Mouse (Mus musculus) adrenal gland (tissue): ENCODE results near the gene Xylb.

Experiments
- intact Hi-C: fragments of 180-260 bp; cut with DNase I; formaldehyde crosslinking; loops from one replicate; pipeline ENCODE4 v1.15.1; 2025

The Xylb gene

DNA sequence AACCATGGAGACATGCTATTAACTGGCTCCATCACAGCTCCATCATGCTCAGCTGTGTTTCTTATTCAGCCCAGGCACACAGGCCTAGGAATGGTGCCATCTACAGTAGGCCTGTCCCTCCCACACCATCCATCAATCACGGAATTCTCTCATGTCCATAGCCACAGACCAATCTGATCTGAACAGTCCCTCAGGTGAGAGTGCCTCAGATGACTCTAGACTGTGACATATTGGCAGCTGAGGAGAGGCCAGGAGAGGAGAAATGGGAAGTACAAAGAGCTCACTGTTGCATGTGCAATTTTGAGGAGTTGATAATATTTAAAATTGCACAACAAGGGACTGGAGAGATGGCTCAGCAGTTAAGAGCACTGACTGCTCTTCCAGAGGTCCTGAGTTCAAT lies 37.6 kb downstream of the Xylb start:
- intact Hi-C loops, result no loop called here

DNA sequence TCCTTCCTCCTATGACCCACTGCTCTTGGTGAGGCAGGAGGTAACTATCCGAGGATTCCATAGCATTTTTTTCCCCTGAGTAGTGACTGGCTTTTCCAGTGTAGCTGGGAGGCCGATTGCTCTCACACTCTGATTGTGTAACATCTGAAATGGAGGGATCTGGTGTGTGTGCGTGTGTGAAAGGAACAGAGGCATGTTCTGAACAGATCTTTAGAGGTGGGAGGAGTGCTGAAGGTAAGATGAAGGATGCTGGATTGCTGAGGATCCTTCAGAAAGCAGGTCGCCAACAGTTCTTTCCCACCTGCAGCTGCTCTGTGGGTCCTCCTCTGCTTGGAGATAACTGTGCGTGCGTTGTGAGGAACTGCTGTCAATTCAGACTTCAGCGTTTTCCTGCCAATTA lies 44.2 kb downstream of the Xylb start:
- intact Hi-C loops, result loop anchor here (5.0 kb wide), 1 partner anchor 44 kb away; the partner anchor contains the start of gene Xylb

DNA sequence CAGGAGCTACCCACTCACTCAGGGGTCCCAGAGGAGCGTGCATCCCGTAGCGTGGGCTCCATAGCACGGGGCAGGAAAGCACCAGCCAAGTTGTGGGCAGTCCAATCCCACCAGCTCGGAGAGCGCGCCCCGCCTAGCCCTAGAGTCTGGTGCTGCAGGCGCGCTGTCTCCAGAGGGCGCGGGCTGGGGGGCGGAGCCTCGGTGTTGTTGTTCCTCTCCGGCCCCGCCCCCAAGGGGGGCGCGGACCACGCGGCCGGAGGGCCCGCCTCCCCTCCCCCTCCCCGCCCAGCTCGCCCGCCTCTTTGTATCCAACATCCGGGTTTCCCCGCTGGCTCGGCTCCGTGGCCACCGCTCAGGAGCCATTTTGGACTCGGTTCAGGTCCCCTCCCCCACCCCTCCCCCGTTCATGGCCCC lies 44.6 kb downstream of the Xylb start, which contains the start of gene Acvr2b:
Acvr2b (plus strand) TSS at position 318 of the 414 bp plus-strand sequence.
- intact Hi-C loops, result loop anchor here (5.0 kb wide), 1 partner anchor 45 kb away; the partner anchor contains the start of gene Xylb

DNA sequence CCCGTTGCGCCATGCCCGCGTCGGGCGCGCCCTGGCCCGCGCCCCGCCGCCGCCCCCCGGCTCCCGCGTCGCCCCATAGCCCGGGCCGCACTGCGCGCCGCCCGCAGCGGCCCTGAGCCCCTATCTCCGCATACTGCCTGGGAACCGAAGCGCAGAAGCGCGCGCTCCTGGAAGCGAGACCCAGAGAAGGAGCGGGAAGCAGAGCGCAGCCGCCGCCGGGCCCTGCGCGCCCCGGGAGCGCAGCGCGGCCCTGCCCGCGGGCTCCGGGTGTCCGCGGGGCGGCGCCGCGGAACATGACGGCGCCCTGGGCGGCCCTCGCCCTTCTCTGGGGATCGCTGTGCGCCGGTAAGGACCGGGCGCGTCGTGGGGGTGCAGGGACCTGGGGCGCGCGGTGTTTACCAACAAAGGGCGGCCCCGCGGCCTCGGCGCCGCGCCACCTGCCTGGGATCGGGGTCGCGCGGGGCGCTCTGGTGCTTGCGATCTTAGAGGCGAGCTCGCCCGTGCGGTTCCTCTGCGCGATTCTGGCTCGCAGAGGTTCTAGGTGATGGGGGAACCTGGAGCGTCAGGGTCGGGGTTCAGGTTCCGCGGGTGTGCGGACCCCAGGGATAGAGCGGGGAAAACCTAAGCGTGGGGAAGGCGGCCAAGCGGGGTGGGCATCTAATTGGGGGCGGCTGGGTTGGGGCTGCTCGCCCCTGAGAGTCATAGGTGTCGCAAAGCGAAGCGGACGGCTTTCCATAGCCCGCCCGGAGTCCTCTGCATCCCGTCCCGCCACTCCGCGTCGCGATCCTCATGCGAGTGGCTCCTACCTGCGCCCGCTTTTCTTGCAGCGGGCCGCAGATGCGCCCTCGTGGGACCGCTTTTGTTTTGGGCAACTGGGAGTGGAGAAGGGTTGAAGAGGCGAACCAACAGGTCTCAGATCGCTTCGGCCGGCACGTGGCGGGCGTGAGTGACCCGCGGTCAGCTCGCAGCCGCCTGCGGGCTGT lies 45.4 kb downstream of the Xylb start:
- intact Hi-C loops, result loop anchor here (5.0 kb wide), 1 partner anchor 45 kb away; the partner anchor contains the start of gene Xylb

DNA sequence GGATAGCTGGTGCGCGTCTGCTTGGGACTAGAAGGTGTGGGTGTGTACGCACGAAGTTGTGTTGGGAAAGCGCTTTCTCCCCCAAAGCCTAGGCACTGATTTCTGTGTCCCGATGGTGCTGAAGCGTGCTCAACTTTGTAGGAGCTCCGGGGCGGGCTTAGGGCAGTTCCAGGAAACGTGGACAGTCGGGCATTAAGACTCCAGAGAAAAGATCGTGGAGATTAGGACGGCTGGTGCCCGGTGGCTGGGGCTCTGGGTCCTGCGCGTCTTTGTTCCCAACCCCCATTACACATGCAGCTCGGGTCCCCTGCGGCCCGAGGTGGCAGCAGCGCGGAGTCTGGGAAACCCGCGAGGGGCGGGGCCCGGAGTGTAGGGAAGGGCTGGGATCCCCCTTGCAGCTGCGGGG lies 46.1 kb downstream of the Xylb start:
- intact Hi-C loops, result loop anchor here (5.0 kb wide), 1 partner anchor 46 kb away; the partner anchor contains the start of gene Xylb

DNA sequence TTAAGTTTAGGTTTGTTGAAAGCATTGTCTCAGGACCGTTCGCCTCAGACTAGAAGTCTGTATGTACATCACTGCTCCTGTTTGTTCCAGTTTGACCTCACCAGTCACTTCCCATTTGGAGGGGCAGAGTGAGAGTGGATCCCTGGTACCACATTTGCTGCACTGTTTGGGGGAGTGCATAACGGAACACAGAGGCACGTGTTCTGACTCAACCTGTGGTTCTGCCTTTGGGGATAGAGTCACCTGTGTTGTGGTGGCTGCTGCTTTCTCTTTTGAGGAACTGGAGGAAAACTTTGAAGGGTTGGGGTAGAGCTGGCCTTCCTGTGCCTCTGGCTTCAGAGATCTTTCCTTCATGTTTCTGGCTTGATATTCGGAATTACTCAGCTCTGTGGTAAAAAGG lies 46.9 kb downstream of the Xylb start:
- intact Hi-C loops, result loop anchor here (5.0 kb wide), 1 partner anchor 47 kb away; the partner anchor contains the start of gene Xylb

DNA sequence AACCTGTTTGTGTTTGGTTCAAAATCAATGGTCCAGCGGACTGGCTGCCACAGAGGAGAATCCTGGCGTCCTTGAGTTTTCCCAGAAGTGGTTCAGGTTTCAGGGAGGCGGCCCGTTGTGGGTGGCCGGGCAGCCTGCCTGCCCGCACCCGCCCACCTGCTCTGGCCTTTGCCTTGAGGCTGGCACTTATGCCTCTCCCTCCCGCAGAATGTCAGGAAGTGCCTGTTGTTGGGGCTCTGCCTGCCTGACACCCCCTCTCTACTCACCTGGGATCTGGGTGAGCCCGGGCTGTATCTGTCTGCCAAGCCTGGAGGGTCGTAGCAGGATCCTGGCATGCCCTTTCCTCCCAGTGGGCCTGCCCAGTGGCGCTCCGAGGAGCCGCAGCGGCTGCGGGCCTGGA lies 50.7 kb downstream of the Xylb start:
- intact Hi-C loops, result no loop called here

DNA sequence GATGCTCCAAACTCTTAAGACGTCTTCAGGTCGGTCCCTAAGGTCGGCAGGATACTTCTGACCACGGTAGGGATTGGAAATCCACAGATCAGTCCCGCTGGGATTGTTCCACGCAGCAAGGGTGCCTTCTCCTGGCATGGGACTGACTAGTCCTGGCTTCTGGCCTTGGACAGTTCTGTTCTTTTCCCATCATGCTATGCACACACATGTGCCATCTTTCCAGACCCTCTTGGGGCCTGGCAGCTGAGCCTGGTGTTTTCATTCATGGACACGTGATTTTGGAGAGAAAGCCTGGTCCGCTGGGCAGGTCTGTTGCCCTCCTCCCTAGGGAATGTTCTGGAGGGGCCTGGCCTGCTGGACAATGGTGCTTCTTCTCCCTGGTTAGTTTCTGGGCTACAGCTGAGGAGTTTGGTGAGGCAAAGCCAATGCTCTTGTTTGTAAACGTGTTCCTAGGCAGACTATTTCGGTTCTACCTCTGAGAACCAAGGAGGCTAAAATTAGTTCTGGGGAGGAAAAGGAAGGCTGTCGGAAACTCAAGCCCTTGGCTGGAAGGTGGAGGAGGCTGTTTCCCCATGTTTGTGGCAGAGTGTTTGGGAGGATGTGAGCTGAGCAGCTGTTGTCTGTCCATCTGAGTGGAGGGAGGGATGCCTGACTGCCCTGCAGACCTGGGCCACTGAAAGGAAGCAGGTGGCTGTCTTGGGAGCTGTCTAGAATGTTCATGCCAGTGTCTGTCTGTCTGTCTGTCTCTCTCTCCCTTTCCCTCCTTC lies 51.9 kb downstream of the Xylb start:
- intact Hi-C loops, result no loop called here

DNA sequence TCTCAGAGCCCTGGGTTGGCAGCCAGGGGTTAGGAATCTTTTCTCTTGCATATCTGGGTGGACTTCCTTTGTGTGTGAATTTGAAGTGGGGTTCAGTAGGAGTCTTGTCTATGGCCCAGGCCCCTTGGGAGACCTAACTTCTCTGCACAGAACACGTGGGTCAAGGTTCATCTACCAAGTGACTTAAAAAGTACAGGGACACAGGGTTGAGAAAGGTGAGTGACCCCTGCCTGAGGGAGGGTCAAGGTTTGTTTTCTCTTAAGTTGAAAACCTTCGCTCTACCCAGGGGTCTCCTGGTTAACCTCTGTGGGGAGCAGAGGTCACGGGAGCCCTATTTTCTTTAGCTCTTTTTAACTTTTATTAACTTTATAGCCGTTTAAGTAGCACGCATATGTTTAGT lies 52.7 kb downstream of the Xylb start:
- intact Hi-C loops, result no loop called here

DNA sequence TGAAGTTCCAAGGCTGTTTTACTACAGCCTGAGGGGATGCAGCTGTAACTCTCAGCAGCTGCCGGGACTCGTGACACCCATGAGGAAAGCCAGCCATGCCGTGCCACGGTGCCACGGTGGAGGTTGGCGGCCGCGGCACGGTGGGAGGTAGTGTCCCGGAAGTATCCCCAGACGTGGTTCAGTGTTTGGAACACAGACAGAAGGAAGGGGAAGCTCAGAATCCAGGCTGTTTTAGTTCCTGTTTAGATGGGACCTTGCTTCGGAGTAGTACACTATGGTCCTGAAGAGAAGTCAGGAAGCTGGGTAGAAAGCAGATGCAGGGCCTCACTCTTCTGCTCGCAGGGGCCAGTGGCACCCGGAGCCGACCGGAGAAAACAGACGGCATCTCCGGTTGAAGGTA lies 60.8 kb downstream of the Xylb start:
- intact Hi-C loops, result no loop called here

DNA sequence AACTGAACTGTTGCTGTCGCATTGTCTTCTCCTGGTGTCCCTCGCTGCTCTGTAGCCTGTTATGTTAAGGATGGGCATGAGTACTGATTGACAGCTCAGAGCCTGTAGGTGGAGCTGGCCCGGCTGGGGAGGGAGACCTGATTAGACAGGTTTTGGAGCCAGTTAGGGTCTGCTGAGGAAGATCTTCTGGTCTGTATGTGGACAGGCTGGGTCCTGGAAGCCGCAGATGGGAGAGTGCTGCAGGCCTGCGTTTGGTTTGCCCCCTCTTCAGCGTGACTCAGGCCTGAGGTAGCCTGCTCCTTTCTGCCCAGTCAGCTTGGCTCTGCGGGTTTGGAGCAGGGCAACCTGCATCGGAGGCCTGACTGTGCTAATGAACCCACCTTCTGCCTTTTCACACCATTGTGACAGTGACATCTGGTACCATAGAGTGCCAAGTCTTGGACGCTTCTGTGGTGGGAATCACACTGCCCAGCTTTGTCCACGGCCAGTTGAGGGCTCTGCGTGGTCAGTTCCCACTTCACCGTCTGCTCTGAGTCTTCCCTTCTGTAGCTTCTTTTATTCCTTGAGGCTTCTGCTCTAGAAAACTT lies 62.8 kb downstream of the Xylb start:
- intact Hi-C loops, result no loop called here

DNA sequence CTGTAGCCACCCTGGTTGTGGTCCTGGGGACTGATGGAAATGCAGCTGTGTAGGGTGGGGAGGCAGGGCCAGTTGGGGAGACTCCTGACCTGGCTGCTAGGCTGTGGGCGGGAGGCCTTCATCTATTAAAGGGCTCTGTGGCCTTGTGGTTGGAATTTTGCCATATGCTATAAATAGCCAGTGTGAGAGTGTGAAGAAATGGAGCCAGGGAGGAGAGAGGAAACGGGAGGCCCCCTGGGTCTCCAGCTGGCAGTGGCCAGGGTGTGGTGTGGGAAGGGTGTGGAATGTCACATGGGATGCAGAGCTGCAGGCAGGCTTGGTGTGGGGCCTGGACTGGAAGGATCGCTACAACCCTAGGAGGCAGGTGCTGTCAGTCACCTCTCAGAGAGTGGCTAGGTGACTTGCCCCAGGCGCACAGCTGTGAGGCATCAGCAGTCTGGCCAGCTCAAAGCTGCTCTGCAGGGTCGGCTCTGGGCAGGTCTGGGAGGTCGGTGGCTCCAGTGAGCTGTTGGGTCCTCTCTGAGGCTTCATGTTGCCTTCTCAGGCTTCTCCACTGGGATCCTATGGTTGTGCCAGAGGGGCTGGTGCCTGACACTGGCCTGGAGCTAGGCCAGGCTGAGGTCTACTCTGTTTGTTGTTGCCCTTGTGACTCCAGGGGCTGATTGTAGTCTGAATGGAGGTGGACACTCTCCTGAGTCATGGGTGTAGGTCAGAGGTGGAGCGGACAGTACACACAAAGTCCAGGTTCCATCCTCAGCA lies 68.2 kb downstream of the Xylb start:
- intact Hi-C loops, result no loop called here

DNA sequence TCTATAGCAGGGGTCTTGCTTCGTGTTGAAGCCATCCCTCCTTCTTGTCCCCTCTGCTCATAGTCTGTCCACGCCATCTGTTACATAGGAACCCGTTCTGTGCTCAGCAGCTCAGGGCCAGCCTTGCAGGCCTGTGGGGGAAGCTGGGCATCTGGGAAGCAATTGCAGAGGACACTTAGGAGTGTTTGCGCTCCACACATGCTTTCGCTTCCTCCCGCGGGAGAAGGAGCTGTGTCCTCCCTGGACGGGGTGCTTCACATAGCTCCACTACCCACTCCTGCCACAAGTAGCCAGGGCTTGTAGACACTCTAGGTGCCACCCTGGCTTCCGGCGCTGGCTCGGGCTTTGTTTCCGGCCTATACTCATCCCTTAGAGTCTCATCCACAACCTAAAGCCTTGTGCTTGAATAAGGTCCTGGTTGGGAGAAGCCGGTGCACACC lies 68.8 kb downstream of the Xylb start:
- intact Hi-C loops, result no loop called here

DNA sequence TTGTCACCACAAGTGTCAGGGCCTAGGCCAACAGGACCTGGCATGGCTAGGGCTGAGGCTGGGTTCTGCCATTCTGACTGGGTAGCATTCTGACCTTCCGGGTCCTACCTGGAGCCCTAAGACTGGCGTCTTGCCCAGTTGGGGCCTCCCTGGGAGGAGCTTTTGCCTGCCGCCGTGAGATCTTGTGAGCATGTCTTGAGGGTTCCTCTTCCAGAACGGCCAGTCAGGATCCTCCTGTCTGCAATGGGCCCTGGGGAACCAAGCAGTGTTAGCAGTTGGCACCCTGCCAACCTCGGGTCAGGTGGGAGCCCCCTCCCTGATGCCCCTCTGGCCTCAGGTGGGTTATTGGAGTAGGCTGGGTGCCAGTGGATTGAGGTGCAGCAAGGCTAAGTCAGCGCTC lies 69.3 kb downstream of the Xylb start:
- intact Hi-C loops, result no loop called here

DNA sequence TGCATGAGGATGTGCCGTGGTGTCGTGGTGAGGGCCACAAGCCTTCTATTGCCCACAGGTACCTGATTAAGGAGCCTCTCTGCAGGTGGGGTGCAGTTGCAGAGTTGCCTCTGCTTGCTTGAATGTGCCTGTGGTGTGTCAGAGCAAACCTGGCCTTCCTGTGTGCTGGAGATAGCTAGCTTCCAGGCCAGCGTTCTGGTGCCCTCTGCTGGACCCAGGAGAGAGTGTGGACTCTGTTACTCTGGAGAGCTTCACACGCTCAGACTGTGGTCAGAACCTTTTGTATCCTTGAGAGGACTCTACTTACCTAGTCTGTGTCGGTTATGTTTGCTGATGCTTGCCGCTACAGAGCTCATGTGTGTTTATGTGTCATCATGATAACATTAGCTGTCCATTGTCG lies 73.1 kb downstream of the Xylb start:
- intact Hi-C loops, result loop anchor here (2.0 to 10.0 kb wide), 2 partner anchors 74 to 276 kb away; partner anchors contain the start of genes Acaa1b, Gm47289 and Xylb

DNA sequence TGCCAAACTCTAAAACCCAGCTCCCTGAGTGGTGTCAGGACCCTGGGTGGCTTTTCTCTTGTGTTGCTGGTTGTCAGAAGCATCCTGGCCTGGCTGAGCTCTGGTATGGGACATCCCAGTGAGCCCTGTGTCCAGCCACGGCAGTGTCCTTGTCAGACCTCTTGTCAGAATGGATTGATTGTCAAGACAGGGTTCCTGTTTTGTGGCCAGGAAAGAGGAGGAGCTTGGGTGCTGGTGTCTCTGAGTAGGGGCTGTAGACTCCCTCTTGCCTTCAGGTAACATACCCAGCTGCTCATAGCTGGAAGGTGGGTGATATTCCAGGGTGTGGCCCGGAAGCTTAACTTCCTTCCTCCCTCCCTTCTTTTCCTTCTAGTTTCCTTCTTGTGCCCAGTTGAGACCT lies 78.7 kb downstream of the Xylb start:
- intact Hi-C loops, result loop anchor here (10.0 kb wide), 1 partner anchor 281 kb away; the partner anchor contains the start of genes Acaa1b and Gm47289

DNA sequence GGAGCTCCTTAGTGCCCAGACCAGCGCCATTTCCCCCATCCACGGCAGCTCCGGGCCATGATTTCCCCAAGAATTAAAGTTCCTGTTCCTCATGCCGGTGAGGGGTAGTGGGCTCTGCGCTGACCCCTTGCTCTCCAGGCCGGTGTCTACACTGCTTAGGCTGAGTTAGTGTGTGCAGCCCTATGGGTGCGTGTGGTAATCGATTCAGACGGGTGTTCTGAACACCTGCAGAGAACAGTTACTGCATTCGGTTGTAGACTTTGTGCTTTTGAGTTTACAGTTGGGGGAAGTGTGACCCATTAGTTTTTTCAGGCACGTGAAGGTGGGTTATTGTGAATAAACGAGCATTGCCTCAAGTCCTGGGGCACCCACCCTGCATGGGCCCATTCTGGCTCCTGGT lies 80.9 kb downstream of the Xylb start:
- intact Hi-C loops, result loop anchor here (10.0 kb wide), 1 partner anchor 283 kb away; the partner anchor contains the start of genes Acaa1b and Gm47289

DNA sequence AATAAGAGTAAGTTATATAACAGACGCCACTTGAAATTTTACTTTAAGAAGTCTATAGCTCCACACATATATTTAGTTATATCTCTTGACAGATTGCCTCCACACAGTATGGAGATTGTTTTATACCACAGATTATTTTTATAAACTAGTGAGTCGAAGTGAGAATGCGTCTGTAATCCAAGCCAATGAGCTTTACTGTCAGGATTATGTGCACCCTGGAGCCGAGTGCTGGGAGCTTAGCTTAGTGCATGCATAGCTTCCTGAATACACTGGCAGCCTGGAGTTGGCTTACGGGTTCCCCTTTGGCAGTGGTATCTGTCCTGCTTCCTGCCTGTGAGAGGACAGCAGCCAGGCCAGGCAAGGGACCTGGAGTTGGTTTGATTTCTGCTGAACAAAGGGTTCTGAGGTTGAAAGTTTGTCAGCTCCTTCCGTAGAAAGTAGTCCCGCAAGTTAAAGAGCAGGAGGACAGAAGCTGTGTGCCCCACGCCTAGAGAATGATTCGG lies 81.4 kb downstream of the Xylb start:
- intact Hi-C loops, result loop anchor here (10.0 kb wide), 1 partner anchor 284 kb away; the partner anchor contains the start of genes Acaa1b and Gm47289
